Mouse (Mus musculus) embryo, embryonic 10 days (tissue): ENCODE results near the gene Sorl1.
"Not testable (repeated sequence)": the region's sequence is repeated elsewhere in the genome, so short reads cannot be mapped to it uniquely, and the experiment has no call there.

ENCODE experiments used
- DNase-seq: peaks from one replicate; pipeline ENCODE4 v3.0.0-alpha.2; 2015; ENCODE audit warnings: low spot score

Gene Sorl1

GRCm38 (mm10) chr9:42092749-42093148 is 31.3 kb downstream of the Sorl1 start:
- DNase-seq: no peak

- no peak for DNase-seq
These were observed 32.5 kb downstream of the Sorl1 start for GRCm38 (mm10) chr9:42091561-42091960.

GRCm38 (mm10) chr9:42087921-42088320 is 36.2 kb downstream of the Sorl1 start:
- DNase-seq: no peak

- no peak for DNase-seq
These were observed 38.1 kb downstream of the Sorl1 start for GRCm38 (mm10) chr9:42085970-42086369.

- no peak for DNase-seq
These were observed 40.4 kb downstream of the Sorl1 start for GRCm38 (mm10) chr9:42083661-42084067.

GRCm38 (mm10) chr9:42081681-42082530 is 42.2 kb downstream of the Sorl1 start:
- no peak for DNase-seq

GRCm38 (mm10) chr9:42080671-42081070 is 43.4 kb downstream of the Sorl1 start:
- DNase-seq: no peak

GRCm38 (mm10) chr9:42077112-42077845 is 46.8 kb downstream of the Sorl1 start:
- no peak for DNase-seq

GRCm38 (mm10) chr9:42076256-42076849 is 47.7 kb downstream of the Sorl1 start:
- no peak for DNase-seq

- DNase-seq: no peak
These were observed 48.9 kb downstream of the Sorl1 start for GRCm38 (mm10) chr9:42075241-42075640.

GRCm38 (mm10) chr9:42072010-42072409 is 52.1 kb downstream of the Sorl1 start:
- DNase-seq: no peak

- no peak for DNase-seq
These were observed 53.2 kb downstream of the Sorl1 start for GRCm38 (mm10) chr9:42070856-42071255.

GRCm38 (mm10) chr9:42069471-42069870 is 54.6 kb downstream of the Sorl1 start:
- no peak for DNase-seq

GRCm38 (mm10) chr9:42067950-42068349 is 56.1 kb downstream of the Sorl1 start:
- DNase-seq: no peak

- DNase-seq: no peak
These were observed 58.3 kb downstream of the Sorl1 start for GRCm38 (mm10) chr9:42065756-42066155.

- DNase-seq: no peak
These were observed 60.7 kb downstream of the Sorl1 start for GRCm38 (mm10) chr9:42063391-42063790.

GRCm38 (mm10) chr9:42062269-42062668 is 61.8 kb downstream of the Sorl1 start:
- no peak for DNase-seq

GRCm38 (mm10) chr9:42059006-42059405 is 65.1 kb downstream of the Sorl1 start:
- not testable (repeated sequence) for DNase-seq

GRCm38 (mm10) chr9:42056591-42056990 is 67.5 kb downstream of the Sorl1 start:
- no peak for DNase-seq

- no peak for DNase-seq
These were observed 68.7 kb downstream of the Sorl1 start for GRCm38 (mm10) chr9:42055378-42055777.

- DNase-seq: peak; percentile 22
These were observed 69.5 kb downstream of the Sorl1 start for GRCm38 (mm10) chr9:42054339-42055272.
